Mouse (Mus musculus) hindbrain, embryonic 16.5 days (tissue): Measurements from ENCODE around the gene Olfr765. TPM values are rescaled to one million over a fixed set of nuclear protein-coding genes. Genes with fewer than 3 reads are reported as not detected.
"Not testable (repeated sequence)": the region's sequence is repeated elsewhere in the genome, so short reads cannot be mapped to it uniquely, and the experiment has no call there.

Experiments used
- ATAC-seq: fragments of 200-750 bp; cut with Nextera tagmentation; 2 replicates; pipeline ENCODE4 v1.8.0; 2017; ENCODE audit warnings: moderate TSS enrichment, moderate library complexity
- H3K27ac ChIP-seq: fragments of 300-500 bp; sonication (generic); 2 replicates; pipeline ENCODE4 v1.5.1; 2014; ENCODE audit warnings: low read depth, mild to moderate bottlenecking, control low read depth, low read length, moderate library complexity
- H3K27me3 ChIP-seq: fragments of 300-500 bp; sonication (generic); replicated peaks from 2 replicates; pipeline ENCODE4 v1.6.1; 2014; ENCODE audit warnings: low read length; ENCODE audit not compliant: control insufficient read depth, insufficient read depth
- H3K36me3 ChIP-seq: fragments of 300-500 bp; sonication (generic); 2 replicates; pipeline ENCODE4 v1.6.1; 2014; ENCODE audit warnings: mild to moderate bottlenecking, low read length, moderate library complexity, mixed read lengths; ENCODE audit not compliant: control insufficient read depth, insufficient read depth
- H3K4me1 ChIP-seq: fragments of 300-500 bp; sonication (generic); 2 replicates; pipeline ENCODE4 v1.6.1; 2014; ENCODE audit warnings: low read depth, low read length; ENCODE audit not compliant: control insufficient read depth, insufficient read depth
- H3K4me2 ChIP-seq: fragments of 300-500 bp; sonication (generic); 2 replicates; pipeline ENCODE4 v1.6.1; 2014; ENCODE audit warnings: mild to moderate bottlenecking, low read length, control low read depth, moderate library complexity
- H3K4me3 ChIP-seq: fragments of 300-500 bp; sonication (generic); 2 replicates; pipeline ENCODE4 v1.5.1; 2014; ENCODE audit warnings: mild to moderate bottlenecking, low read length, control low read depth, moderate library complexity
- H3K9ac ChIP-seq: fragments of 300-500 bp; sonication (generic); 2 replicates; pipeline ENCODE4 v1.6.1; 2014; ENCODE audit warnings: low read depth, mild to moderate bottlenecking, control low read depth, low read length, moderate library complexity
- H3K9me3 ChIP-seq: fragments of 300-500 bp; sonication (generic); 2 replicates; pipeline ENCODE4 v1.6.1; 2014; ENCODE audit warnings: mild to moderate bottlenecking, low read length, moderate library complexity; ENCODE audit not compliant: control insufficient read depth
- WGBS: fragments of 180-500 bp; shearing (Covaris S2); extraction: QIAGEN DNeasy Blood & Tissue Kit; methylation state at CpG from one replicate; pipeline ENCODE4 v1.1.7; 2014; 5-methylcytosine and 5-hydroxymethylcytosine counted together
- polyA plus RNA-seq: library from polyadenylated mRNA; unstranded; fragments of >200 nt; fragmentation: Nextera tagmentation; extraction: Ambion mirVana; gene quantifications from 2 replicates; pipeline ENCODE4 v1.2.1, GENCODE M21; 2015

Olfr765 gene
- polyA plus RNA-seq, 1 experiment from 2014 or later = not detected

DNA sequence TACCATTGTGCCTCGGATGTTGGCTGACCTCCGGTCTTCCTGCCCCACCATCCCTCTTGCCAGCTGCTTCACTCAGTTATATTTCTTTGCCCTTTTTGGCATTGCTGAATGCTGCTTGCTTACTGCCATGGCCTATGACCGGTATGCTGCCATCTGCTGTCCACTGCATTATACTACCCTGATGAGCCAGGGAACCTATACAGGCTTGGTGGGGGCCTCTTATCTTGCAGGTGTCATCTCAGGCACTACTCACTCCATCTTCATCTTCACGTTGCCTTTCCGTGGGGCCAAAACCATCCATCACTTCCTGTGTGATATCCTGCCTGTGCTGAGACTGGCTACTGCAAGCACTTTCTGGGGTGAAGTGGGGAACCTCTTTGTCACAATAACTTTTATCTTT lies 38.3 kb downstream of the Olfr765 start:
- 67% methylated on average over 1 of the region's 5 CpGs for WGBS
- H3K27me3 ChIP-seq, H3K36me3 ChIP-seq, H3K27ac ChIP-seq, H3K9ac ChIP-seq, H3K4me2 ChIP-seq, H3K4me3 ChIP-seq, H3K9me3 ChIP-seq, H3K4me1 ChIP-seq: not testable (repeated sequence)
- peak; percentile 56; the same call in 1 of the 2 replicates for ATAC-seq

DNA sequence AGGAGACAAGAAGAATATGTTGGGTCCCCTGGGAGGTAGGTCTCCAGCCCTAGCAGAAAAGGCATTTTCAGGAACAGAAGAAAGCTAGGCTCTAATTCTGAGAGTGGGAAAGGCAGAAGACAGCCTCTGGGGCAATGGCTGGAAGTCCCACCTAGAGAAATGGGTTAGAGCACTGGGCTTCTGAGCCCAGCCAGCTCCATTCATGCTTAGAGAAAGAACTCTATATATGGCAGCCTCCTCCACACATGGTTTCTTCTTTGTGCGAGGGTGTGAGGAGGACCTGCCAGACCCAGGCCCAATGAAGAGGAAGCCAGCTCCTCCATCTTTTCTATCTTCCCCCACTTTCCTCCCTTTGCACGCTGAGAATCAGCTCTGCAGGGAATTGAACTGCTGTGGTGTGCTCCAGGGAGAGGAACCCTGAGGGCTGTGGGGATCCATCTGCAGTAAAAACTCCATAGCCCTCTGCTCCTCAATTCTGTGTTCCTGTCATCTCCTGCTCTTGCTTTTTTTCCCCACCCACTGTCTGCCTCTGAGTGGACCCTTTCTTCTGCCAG lies 39.4 kb downstream of the Olfr765 start, which contains the start of gene Olfr763:
Olfr763 (plus strand) TSS at position 504 of the 554 bp plus-strand sequence.
- H3K27me3 ChIP-seq = no peaks in the 10 kb centered on the region
- no peak for ATAC-seq
- 56% methylated on average over 2 of the region's 2 CpGs for WGBS
- H3K4me2 ChIP-seq = no peak within 1 kb of the TSS
- H3K9ac ChIP-seq = no peak within 1 kb of the TSS
- H3K4me3 ChIP-seq = no peak within 1 kb of the TSS
- no peaks in the 10 kb centered on the region for H3K4me1 ChIP-seq
- no peaks in the 10 kb centered on the region for H3K36me3 ChIP-seq
- H3K9me3 ChIP-seq = no peaks in the 10 kb centered on the region
- H3K27ac ChIP-seq = no peak within 1 kb of the TSS

DNA sequence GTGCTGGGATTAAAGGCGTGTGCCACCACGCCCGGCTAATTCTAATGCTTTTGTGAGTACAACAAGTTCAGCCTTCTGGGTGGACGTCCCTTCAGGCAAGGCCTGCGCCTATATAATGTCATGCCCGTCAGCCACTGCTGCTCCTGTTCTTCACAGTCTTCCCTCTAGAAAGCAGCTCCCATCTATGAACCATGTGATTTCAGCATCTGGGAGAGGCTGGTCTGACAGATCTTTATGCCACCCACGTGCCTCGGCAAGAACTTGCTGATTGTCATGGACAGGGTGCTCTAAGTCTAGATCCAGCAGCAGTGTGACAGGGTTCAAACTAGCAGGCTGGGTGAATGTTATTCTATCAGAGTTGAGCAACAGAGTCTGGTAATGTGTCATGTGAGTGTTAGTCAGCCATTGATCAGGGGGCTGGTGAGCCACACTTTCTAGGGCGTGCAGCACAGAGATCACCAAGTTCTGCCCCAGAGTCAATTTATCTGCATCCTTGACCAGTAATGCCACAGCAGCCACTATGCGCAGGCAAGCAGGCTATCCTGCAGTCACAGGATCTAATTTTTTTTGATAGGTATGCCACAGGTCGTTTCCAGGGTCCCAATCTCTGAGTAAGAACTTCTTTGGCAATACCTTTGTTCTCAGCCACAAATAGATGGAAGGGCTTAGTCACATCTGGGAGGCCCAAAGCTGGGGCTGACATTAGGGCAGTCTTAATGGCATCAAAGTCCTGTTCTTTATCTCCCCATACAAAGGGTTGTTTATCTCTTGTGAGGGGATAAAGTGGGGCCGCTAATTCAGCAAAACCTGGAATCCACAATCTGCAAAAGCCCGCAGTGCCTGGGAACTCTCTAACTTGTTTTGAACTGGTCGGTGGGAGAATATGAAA lies 45.5 kb downstream of the Olfr765 start:
- no peak overlapping the region for H3K27ac ChIP-seq
- no peaks in the 10 kb centered on the region for H3K36me3 ChIP-seq
- no peak for ATAC-seq
- no peaks in the 10 kb centered on the region for H3K27me3 ChIP-seq
- H3K4me2 ChIP-seq = no peak overlapping the region
- WGBS = 82% methylated on average over 14 of the region's 14 CpGs
- H3K9ac ChIP-seq = no peak overlapping the region
- no peak overlapping the region for H3K4me3 ChIP-seq
- H3K4me1 ChIP-seq = no peaks in the 10 kb centered on the region
- H3K9me3 ChIP-seq = no peaks in the 10 kb centered on the region

DNA sequence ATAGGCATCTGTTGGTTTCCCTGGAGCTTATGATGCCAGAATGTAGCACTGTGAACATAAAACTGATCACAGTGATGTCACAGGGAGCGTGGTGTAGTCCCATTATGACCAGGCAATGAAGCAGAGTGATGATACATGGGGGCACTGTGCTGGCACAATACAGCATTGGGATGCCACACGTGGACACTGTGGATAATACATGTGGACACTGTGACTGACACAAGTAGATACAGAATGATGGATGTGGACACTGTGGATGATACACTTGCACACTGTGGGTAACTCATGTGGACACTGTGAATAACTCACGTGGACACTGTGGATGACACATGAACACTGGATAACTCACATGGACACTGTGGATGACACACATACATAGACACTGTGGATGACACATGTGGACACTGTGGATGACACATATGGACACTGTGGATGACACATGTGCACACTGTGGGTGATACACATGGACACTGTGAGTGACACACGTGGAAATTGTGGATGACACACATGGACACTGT lies 53.2 kb downstream of the Olfr765 start:
- 77% methylated on average over 4 of the region's 4 CpGs for WGBS
- ATAC-seq = 0 out of 2 replicates have a peak, but pooled peaks have one; percentile 24
- Histone ChIP-seq H3K27me3 (no peaks in the 10 kb centered on the region), H3K9me3 (no peaks in the 10 kb centered on the region), H3K36me3 (no peaks in the 10 kb centered on the region), H3K27ac (no peak overlapping the region), H3K4me1 (no peaks in the 10 kb centered on the region), H3K9ac (no peak overlapping the region), H3K4me2 (no peak overlapping the region), H3K4me3 (no peak overlapping the region)

DNA sequence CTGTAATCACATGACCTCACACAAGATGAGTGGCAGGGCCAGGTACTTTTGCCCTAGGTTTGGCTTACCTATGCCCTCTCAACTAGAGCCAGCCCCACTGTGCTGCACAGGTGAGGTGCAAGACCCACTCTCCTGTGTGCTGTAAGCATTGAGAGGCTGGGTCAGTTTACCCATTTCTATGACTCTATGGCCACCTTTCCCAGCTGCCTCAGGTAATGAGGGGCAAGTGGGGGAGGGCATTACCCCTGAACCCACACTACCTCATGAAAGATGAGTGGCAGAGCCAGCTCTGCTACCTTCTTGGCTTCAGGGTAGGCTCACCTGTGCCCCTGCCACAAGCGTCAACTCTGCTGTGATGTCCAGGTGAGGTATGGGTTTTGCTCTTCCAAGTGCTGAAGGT lies 54.0 kb downstream of the Olfr765 start:
- ATAC-seq = no peak
- H3K36me3 ChIP-seq = no peaks in the 10 kb centered on the region
- H3K27ac ChIP-seq = no peak overlapping the region
- H3K4me1 ChIP-seq = no peaks in the 10 kb centered on the region
- no peak overlapping the region for H3K4me3 ChIP-seq
- H3K9ac ChIP-seq = no peak overlapping the region
- 85% methylated on average over 1 of the region's 1 CpGs for WGBS
- no peaks in the 10 kb centered on the region for H3K27me3 ChIP-seq
- H3K9me3 ChIP-seq = no peaks in the 10 kb centered on the region
- no peak overlapping the region for H3K4me2 ChIP-seq

Other genes with a start within 250 kb of the Olfr765 start
- 49.6 and 53.2 TPM in 2 replicates for gene Dnajc14, start 245.9 kb downstream of the Olfr765 start, polyA plus RNA-seq
- 19.6 and 20.4 TPM in 2 replicates for gene Tmem198b, start 245.6 kb downstream of the Olfr765 start, polyA plus RNA-seq
- 137 and 142 TPM in 2 replicates for gene Sarnp, start 232.7 kb downstream of the Olfr765 start, polyA plus RNA-seq
- gene Ormdl2, start 228.4 kb downstream of the Olfr765 start, polyA plus RNA-seq = 23.6 and 27.6 TPM in 2 replicates
- gene Gdf11, start 158.3 kb downstream of the Olfr765 start, polyA plus RNA-seq = 5.8 and 6.5 TPM in 2 replicates
- 322 and 343 TPM in 2 replicates for gene Cd63, start 149.0 kb downstream of the Olfr765 start, polyA plus RNA-seq
- 29.6 and 30.0 TPM in 2 replicates for gene Rdh5, start 127.1 kb downstream of the Olfr765 start, polyA plus RNA-seq
- gene Bloc1s1, start 126.0 kb downstream of the Olfr765 start, polyA plus RNA-seq = 247 and 278 TPM in 2 replicates
- gene Itga7, start 116.2 kb downstream of the Olfr765 start, polyA plus RNA-seq = 12.7 and 12.8 TPM in 2 replicates
- gene Mettl7b, start 89.0 kb downstream of the Olfr765 start, polyA plus RNA-seq = not detected in 2 replicates
- not detected in 2 replicates for gene Olfr9, start 60.6 kb downstream of the Olfr765 start, polyA plus RNA-seq
- not detected in 2 replicates for gene Olfr763, start 39.2 kb downstream of the Olfr765 start, polyA plus RNA-seq
- not detected in 2 replicates for gene Olfr764-ps1, start 10.1 kb downstream of the Olfr765 start, polyA plus RNA-seq
- not detected in 2 replicates for gene Olfr766-ps1, start 19.0 kb upstream of the Olfr765 start, polyA plus RNA-seq
- not detected in 2 replicates for gene Olfr767, start 32.9 kb upstream of the Olfr765 start, polyA plus RNA-seq
- not detected in 2 replicates for gene Olfr768, start 49.4 kb upstream of the Olfr765 start, polyA plus RNA-seq
- not detected in 2 replicates for gene Olfr769, start 67.9 kb upstream of the Olfr765 start, polyA plus RNA-seq
- not detected in 2 replicates for gene Olfr770, start 89.0 kb upstream of the Olfr765 start, polyA plus RNA-seq
- gene Olfr771, start 114.8 kb upstream of the Olfr765 start, polyA plus RNA-seq = not detected in 2 replicates
- not detected in 2 replicates for gene Olfr772, start 127.9 kb upstream of the Olfr765 start, polyA plus RNA-seq
- not detected in 2 replicates for gene Olfr773, start 137.4 kb upstream of the Olfr765 start, polyA plus RNA-seq
- gene Olfr774, start 186.2 kb upstream of the Olfr765 start, polyA plus RNA-seq = not detected in 2 replicates
- not detected in 2 replicates for gene Olfr775, start 198.4 kb upstream of the Olfr765 start, polyA plus RNA-seq
- gene Olfr776, start 209.1 kb upstream of the Olfr765 start, polyA plus RNA-seq = not detected in 2 replicates
- gene Olfr777, start 221.5 kb upstream of the Olfr765 start, polyA plus RNA-seq = not detected in 2 replicates